Mouse (Mus musculus) bone marrow macrophage, adult 2 months (primary cell): ENCODE data around the gene Parvb. TPM values are rescaled to one million over a fixed set of nuclear protein-coding genes. Genes with fewer than 3 reads are reported as not detected.
"Not testable (repeated sequence)": the region's sequence is repeated elsewhere in the genome, so short reads cannot be mapped to it uniquely, and the experiment has no call there.

Source experiments
- H3K27ac ChIP-seq: 2 replicates; pipeline ENCODE4 v1.5.1; 2012; ENCODE audit warnings: low read depth, low read length; ENCODE audit not compliant: insufficient read depth
- H3K4me1 ChIP-seq: 2 replicates; pipeline ENCODE4 v1.6.1; 2012; ENCODE audit warnings: low read length; ENCODE audit not compliant: control insufficient read depth, insufficient read depth
- H3K4me3 ChIP-seq: 2 replicates; pipeline ENCODE4 v1.5.1; 2012; ENCODE audit warnings: mild to moderate bottlenecking, low read length, moderate library complexity; ENCODE audit not compliant: insufficient read depth
- CTCF ChIP-seq: IDR thresholded peaks from 2 replicates; pipeline ENCODE4 v1.5.1; 2012; ENCODE audit warnings: low read depth, mild to moderate bottlenecking, low read length, moderate library complexity
- POLR2A ChIP-seq: IDR thresholded peaks from 2 replicates; pipeline ENCODE4 v1.6.1; 2012; ENCODE audit warnings: mild to moderate bottlenecking, low read depth, low read length, borderline replicate concordance
- polyA plus RNA-seq: library from polyadenylated mRNA; stranded (reverse); fragments of >200 nt; gene quantifications from 2 replicates; pipeline ENCODE4 v1.2.4, GENCODE M21; 2012; ENCODE audit not compliant: missing spikeins, insufficient read depth, insufficient read length

Parvb gene
- polyA plus RNA-seq, 1 experiment: 35.7 TPM

- Histone ChIP-seq H3K4me3 (no peak overlapping the region), H3K27ac (no peak overlapping the region), H3K4me1 (peaks cover 4% of the 10 kb centered on the region)
- TF ChIP-seq POLR2A: no peak
- peak; percentile 89 for TF ChIP-seq CTCF
These were observed 52.2 kb downstream of the Parvb start for GRCm38 (mm10) chr15:84284059-84284458.

DNA sequence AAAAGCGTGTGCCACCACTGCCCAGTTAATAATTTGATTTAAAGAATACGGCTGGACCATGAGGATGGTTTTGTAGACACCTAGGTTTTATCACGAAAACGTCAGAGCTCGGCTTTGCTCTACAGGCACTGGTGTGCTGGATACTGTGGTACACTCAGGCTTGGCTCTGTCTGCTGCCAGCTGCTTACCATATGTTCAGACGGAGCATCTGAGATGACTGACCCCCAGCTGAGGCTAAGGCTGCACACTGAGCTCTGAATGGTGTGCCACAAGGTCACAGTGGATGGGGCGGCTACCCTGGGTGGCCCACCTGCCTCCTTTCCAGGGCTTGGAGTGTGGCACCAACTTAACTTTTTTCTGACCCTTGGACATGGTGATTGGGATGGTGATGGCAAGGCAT is 53.6 kb downstream of the Parvb start:
- peaks cover 3% of the 10 kb centered on the region for H3K4me1 ChIP-seq
- H3K4me3 ChIP-seq: no peak overlapping the region
- no peak overlapping the region for H3K27ac ChIP-seq
- TF ChIP-seq POLR2A (no peak), CTCF (no peak)

DNA sequence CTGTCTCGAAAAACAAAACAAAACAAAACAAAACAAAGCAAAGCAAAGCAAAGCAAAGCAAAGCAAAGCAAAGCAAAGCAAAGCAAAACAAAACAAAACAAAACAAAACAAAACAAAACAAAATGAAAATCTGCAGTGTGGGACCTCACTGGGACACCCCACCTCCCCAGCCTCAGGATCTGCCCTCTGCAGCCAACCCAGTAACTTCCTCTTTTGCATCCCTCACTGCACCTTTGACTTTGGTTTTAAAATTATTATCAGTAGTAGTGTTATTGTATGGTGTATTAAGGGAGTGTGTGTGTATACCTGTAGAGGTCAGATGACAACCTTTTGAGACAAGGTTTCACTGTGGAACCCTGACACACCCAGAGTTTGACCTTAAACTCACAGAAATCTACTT is 57.1 kb downstream of the Parvb start:
- H3K4me1 ChIP-seq, H3K4me3 ChIP-seq, H3K27ac ChIP-seq: not testable (repeated sequence)

- Histone ChIP-seq H3K4me1 (no peaks in the 10 kb centered on the region), H3K4me3 (no peak overlapping the region), H3K27ac (no peak overlapping the region)
- TF ChIP-seq POLR2A (no peak), CTCF (no peak)
These were observed 59.3 kb downstream of the Parvb start for GRCm38 (mm10) chr15:84291097-84291496.

DNA sequence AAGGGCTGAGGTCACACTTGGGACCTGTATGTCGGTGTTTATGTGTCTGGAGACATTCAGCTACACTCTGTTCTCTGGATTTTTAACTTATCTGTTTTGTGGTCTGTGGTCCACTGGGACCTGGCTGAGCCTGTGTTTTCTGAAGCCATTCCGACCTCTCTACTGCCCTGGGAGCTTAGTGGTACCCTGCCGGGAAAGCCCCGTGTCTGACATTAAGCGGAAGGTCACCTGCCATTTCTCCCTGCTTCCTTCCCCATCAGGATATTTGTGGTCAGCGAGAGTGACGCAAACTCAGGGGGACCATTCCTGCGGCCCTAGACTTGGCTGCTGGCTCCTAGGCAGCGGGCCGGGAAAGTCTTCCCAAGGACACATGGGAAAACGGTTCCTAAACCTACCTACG is 61.7 kb downstream of the Parvb start:
- Histone ChIP-seq H3K27ac (no peak overlapping the region), H3K4me3 (no peak overlapping the region), H3K4me1 (no peaks in the 10 kb centered on the region)
- TF ChIP-seq POLR2A (no peak), CTCF (no peak)

DNA sequence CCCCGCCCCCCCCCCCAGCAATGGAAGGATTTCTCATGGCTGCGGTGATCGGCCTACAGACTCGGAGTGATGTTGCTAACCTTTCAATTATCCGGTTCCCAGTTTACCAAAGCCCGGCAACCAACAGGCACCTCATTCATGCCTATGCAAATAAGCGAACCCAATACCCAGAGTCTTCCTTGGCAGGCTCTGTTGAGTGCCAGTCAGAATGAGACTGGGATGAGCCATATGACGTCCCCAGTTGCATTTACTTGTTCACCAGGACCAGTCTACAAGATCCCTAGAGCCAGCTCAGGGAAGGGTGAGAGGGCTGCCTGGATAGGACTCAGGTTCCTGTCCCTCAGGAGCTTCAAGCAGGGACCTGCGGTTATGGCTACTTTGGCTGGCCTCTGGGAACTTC is 62.5 kb downstream of the Parvb start:
- TF ChIP-seq CTCF: no peak
- no peak for TF ChIP-seq POLR2A
- H3K27ac ChIP-seq: no peak overlapping the region
- no peak overlapping the region for H3K4me3 ChIP-seq
- no peaks in the 10 kb centered on the region for H3K4me1 ChIP-seq

- TF ChIP-seq CTCF: no peak
- Histone ChIP-seq H3K4me1 (no peaks in the 10 kb centered on the region), H3K27ac (no peak overlapping the region), H3K4me3 (no peak overlapping the region)
These were observed 63.4 kb downstream of the Parvb start for GRCm38 (mm10) chr15:84295225-84295624.

GRCm38 (mm10) chr15:84297454-84297853 is 65.6 kb downstream of the Parvb start:
- H3K4me1 ChIP-seq: no peaks in the 10 kb centered on the region
- no peak overlapping the region for H3K4me3 ChIP-seq
- H3K27ac ChIP-seq: no peak overlapping the region
- TF ChIP-seq POLR2A: no peak
- no peak for TF ChIP-seq CTCF

DNA sequence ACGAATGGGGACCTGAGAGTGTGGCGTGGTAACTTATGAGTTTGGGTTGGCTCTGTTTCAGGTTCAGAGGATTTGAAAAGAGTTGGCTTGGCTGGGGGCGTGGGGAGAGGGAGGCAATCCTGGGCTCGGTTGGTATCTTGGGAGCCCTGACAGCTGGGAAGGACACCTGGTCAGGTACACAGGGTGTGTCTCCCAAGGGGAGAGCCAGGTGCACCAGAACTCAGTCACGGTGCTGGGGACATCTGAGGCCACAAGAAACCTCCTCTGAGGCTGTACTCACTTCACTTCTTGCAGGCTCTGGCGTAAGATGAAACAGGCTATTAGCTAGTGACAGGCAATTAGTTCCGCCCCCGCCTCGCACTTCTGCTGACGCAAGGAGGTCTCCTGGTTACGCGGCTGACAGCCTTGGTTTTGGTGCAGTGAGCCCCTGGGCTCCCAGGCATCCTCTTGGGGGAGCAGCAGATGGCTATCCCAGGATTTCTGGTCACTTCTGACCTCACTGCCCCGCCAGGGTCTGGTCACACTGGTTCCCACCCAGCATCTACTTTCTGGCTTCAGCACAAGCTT is 67.0 kb downstream of the Parvb start:
- Histone ChIP-seq H3K4me1 (no peaks in the 10 kb centered on the region), H3K4me3 (no peak overlapping the region), H3K27ac (no peak overlapping the region)
- TF ChIP-seq POLR2A: no peak

- Histone ChIP-seq H3K4me1 (no peaks in the 10 kb centered on the region), H3K4me3 (no peak overlapping the region), H3K27ac (no peak overlapping the region)
- TF ChIP-seq CTCF: no peak
- no peak for TF ChIP-seq POLR2A
These were observed 68.0 kb downstream of the Parvb start for GRCm38 (mm10) chr15:84299662-84300333.

DNA sequence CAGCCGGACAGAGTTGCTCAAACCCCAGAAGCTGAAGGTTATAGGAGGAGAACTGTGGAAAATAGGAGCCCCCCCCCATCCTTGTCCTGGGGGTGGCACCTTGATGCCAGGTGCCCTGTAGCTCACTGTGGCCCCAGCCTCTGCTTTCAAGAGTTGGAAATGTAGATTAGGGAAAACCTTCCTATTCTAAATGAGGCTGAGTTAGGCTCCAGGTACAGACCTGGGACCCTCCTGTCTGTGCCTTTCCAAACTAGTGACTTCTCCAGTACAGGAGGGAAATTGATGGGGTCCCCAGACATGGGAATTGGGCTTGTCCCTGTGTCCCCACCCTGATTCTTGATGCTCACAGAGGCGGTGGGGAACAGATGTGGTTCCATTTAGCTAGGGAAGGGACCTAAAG is 68.7 kb downstream of the Parvb start:
- Histone ChIP-seq H3K4me3 (no peak overlapping the region), H3K27ac (no peak overlapping the region), H3K4me1 (no peaks in the 10 kb centered on the region)
- no peak for TF ChIP-seq POLR2A
- TF ChIP-seq CTCF: no peak
